Mouse (Mus musculus) cortical plate, adult 2 months (tissue): ENCODE measurements around the gene Abca7.

Experiments used
- CTCF ChIP-seq: fragments of 200-500 bp; IDR thresholded peaks from 2 replicates; pipeline ENCODE4 v1.5.1; 2011; ENCODE audit warnings: mild to moderate bottlenecking, control low read depth, low read length; ENCODE audit not compliant: insufficient read depth; ENCODE audit errors: extremely low read depth
- POLR2A ChIP-seq: fragments of 200-500 bp; IDR thresholded peaks from 2 replicates; pipeline ENCODE4 v1.6.1; 2011; ENCODE audit warnings: mild to moderate bottlenecking, low read length, control low read depth; ENCODE audit not compliant: insufficient read depth; ENCODE audit errors: extremely low read depth

DNA sequence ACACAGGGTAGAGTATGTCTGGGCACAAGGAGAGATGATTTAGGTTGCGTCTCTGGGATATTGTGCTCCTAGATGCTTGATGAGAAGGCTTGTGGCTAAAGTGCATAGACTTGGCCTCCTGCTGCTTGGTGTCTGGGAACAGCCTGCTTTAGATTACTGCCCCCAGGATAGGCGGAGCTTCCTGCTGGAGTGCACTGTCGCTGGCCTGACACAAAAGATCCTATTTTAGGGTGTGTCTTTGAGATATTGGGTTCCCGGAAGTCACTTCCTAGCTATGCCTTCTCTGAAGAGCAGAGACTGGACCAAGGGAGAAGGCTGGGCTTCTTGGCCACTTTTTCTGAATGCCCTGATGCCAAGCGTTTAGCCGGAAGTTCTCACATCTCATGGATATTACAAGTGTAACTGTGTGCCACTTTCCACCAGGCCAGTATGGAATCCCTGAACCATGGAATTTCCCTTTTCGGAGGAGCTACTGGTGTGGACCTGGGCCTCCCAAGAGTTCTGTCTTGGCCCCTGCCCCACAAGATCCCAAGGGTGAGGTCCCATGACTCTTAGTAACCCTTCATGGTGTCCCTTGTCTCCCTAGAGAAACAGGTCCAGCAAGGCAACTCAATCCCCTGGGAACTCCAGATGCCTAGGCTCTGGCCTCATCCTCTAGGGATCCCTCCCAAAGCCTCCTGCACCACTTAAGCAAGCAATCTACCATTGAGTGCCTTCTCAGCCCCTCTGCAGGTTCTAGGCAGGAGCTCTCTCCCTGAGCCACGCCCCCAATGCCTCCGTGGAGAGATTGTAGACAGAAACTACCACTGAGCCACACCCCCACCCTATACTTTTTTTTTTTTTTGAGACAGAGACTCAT is 7.3 kb downstream of the Abca7 start:
- TF ChIP-seq CTCF (no peak), POLR2A (no peak)
